Mouse (Mus musculus): ENCODE measurements around the gene Zfp488.

DNA sequence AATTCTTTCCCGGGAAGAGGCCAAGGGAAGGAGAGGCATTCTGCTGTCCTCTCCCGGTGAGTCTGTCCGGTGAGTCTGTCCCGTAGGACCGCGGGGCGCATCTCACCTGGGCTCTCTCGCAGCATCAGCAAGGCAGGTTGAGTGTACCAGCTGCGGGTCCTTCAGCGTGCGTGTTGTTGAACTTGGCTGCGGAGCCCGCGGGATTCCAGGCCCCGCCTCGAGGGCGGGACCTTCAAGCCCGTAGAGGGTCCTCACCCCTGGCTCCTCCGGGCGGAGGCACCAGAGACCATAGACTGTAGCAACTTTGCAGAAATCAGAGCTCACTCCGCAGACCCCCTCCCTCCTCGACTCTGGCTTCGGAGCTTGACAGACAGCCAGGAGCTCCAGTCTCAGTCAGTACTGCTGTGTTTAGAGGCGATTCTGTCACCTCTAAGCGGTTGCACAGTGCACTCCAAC, at the start of gene Zfp488:
- no peak for TF ChIP-seq CTCF (IDR thresholded peaks at IDR 0.05; ENCODE audit: low read depth, low read length)
- no peak for TF ChIP-seq POLR2A (IDR thresholded peaks at IDR 0.05; ENCODE audit: extremely low read depth, insufficient read depth, low read length)
